Mouse (Mus musculus): ENCODE measurements around the gene Lrig1.

DNA sequence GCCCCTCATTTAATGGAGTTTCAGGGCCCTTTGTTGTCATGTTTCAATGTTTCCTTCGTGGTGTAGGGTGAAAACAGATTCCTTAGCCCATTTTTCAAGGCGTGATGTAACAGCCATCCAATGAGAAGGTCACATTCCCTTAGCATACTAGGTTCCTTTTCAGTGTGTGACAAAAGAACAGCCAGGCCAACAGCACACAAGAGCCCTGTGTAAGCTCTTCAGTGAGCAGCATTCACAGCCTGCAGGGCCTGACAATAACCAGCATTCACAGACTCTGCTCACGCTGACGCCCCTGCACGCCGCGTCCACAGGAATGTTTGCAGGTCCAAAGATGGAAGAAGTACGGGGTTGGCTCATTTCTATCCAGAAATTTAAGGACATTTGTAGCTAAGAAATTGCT is 122.0 kb downstream of the Lrig1 start:
- TF ChIP-seq HCFC1 (IDR thresholded peaks at IDR 0.05; ENCODE audit: borderline replicate concordance, insufficient read depth, low read length) = no peak
- TF ChIP-seq ZC3H11A (IDR thresholded peaks at IDR 0.05; ENCODE audit: borderline replicate concordance, low read depth, low read length) = no peak
- no peak for TF ChIP-seq ZNF384 (IDR thresholded peaks at IDR 0.05; ENCODE audit: low read depth, low read length)
- no peak for TF ChIP-seq CHD2 (IDR thresholded peaks at IDR 0.05; ENCODE audit: low read depth, low read length)

All from ES-E14 (cell line).